Mouse (Mus musculus) ZHBTc4 (cell line): Measurements from ENCODE around the gene Il5ra.

ENCODE experiments used
- DNase-seq: peaks from one replicate; pipeline ENCODE4 v3.0.0-alpha.2; 2011; ENCODE audit warnings: low read depth, low spot score

Il5ra gene

DNA sequence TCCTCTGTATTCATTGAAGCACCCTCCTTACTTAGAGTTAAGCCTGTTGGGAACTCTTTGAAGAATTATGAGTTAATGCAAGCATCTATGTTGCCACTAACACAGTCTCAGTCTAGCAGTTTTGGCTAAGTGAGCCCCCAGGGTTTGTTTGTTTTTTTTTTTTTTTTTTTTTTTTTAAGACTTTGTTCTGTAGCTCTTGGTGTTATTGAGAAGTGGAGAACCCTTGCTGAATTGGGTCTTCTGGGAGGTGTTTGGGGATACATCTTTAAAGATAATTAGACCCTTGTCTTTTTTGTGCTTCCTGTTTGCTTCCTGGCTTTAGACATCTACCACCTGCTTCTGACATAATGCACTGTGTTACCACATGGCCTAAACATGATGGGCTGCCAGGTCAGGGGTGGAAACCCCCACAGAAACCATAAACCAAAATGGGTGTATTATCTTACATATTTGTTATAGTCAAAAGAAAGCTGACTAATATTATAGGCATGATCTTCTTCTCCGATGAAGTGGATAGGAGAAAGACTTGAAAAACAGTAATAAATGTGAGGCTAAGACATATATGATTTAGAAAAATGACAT lies 8.5 kb downstream of the Il5ra start:
- DNase-seq: no peak

DNA sequence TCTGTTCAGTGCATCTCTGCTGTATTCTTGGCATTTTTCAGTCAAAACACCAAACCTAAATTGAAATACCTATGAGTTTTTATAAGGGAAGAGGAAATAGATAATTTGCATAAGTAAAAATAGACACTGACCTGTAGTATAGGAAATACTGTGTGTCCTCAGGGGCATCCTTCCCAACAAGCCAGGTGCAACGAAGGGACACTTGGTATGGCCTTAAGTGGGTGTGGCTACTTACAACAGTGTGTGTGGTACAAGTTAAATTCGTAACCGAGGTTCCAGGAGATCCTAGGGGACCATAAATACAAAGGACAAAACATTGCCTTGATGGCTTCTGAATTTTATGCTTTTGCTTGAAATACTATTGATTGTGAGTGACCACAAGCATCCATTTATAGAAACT lies 10.6 kb downstream of the Il5ra start:
- DNase-seq: no peak

DNA sequence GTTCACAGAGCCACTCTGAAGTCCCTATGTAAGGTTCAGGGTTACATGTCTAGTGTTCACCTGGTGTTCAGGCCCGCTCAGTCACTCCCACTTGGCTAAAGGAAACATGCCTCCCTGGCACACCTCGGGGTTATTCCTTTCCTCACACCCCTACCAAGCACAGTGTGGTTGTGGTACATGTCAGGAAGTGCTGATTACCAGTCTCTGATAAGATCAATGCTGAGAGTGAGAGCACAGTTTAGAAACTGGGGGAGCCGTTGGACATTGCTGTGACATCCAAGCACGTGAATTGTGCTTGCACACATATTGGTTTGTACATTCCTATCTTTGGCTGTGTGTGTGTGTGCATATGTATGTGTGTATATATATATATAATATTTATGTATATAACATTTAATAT lies 16.3 kb downstream of the Il5ra start:
- no peak for DNase-seq

DNA sequence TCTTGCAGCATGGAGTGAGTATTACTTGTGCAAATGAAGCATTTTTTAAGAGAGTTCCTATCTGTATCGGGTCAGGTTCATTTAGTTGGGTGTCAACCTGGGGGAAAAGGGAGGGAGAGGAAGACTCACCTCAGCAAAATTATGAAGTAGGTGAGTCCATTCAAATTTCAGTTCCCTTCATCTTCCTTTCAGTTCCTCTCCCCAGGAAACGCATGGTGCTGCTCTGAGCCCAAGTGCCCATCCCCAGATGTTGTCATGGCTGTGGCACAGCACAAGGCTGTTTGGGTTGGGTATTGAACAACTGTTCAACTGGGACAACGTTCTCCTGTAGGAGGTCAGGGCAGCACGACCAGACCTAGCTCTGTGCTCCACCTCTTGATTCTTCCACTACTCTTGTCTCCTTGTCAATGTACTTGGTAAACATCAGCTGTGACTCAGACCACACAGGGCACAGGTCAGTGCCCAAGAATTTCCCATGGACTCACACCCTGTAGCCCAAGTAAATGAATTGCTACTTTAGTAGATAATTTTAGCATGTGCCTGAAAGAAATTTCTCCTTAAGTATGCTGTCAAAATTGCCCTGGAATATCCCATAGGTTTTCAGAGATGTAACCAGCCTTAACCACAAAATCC lies 19.0 kb downstream of the Il5ra start:
- DNase-seq: no peak

DNA sequence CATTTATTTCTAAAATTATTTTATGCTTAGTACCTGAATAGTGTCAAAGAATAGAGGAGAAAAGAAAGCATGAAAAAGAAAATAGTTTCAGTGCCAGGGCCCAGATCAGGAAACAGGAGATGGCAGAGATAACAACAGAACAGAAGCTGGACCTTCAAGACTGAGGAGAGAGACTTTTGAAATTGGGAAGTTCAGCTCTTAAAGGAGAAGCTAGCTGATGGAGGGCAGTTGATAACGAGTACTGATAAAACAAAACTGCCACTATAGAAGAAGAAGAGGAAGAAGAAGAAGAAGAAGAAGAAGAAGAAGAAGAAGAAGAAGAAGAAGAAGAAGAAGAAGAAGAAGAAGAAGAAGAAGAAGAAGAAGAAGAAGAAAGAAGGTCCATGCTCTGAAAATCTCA lies 21.1 kb downstream of the Il5ra start:
- DNase-seq: no peak

DNA sequence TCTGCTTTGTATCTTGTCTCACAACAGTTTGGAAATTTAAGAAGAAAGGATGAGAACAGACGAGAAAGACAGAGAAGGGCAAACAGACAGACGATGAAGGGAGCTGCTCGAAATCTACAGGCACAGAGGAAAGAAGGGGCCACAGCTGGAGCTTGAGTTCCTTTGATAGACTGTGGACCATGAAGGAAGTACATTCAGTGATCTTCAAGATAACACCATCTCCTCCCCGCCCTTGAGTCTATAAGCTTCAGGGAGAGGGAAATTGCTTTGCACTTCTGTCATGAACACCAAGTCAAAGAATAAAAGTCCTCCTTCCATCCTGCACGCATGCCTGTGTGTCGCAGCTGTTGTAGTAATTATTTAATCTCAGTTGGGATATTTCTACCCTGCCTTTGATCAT lies 22.8 kb downstream of the Il5ra start:
- DNase-seq: no peak

DNA sequence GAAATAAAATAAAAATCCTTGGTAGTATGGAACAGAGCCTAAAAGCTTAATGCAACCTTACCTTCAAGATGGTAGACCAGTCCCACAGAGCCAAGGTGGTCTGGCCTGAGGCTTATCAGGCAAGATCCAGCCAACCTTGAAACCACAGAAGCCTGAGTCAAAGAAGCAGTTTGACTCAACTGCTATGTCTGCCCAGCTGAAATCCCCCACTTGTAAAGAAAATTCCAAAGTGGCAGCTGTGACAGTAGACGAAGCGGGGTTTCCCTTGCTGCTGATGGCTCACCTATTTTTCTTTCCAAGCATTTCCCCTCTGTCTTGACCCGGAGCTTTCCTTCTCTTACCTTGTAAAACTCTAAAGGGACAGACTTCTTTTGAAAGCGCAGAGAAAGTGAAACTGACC lies 23.2 kb downstream of the Il5ra start:
- DNase-seq: no peak

DNA sequence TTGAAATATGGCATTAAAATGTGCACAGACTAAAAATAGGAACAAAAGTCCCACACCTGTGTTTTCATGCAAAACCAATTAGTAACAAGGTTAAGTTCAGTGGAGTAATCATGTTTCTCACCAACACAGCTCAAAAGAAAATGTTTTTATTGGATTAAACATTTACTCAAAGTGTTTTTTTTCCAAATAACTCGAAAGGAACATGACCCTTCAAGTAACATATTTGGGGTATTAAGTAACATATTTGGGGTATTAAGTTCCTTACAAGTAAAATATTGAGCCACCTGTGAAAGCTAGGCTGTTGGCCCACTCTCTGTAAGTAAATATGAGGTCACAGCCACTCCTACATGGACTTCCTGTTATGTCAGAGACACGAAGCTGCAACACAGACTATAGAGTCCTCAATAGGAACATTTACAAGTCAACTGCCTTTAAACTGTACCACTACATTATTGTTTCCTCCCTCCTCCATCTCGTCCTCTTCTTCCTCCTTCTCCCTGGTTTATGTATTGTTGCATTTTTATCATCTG lies 43.3 kb downstream of the Il5ra start:
- no peak for DNase-seq

DNA sequence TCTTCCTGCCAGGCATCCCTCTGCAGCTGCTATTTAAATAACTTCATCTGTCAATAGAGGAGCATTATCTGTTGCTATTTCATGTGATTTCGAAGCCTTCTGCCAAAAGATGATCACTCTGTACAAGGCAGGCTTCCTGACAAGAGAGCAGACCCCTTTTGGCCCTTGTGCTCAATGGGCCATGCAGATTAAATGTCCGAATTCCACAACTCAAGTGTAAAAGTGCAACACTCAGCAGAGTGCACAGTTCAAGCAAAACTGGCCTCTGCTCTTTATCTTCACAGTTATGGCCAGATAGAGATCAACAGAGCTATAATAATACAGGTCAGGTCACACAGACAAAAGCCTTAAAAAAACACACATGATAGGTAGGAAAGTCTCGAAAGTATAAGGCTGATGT lies 46.9 kb downstream of the Il5ra start:
- no peak for DNase-seq

DNA sequence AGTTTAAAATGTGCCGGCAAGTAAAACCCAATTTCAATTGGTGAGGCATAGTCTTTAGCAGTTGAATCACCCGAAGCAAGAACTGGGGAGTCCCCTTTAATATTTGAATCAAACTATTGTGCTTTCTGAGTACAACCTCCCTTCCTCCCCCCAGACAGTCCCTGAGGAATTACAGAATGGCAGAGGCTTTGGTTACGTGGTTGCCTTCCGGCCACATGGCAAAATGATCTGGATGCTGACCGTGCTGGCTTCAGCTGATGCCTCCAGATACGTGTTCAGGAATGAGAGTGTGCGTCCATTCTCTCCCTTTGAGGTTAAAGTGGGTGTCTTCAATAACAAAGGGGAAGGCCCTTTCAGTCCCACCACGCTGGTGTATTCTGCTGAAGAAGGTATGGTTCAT lies 73.3 kb downstream of the Il5ra start:
- no peak for DNase-seq

DNA sequence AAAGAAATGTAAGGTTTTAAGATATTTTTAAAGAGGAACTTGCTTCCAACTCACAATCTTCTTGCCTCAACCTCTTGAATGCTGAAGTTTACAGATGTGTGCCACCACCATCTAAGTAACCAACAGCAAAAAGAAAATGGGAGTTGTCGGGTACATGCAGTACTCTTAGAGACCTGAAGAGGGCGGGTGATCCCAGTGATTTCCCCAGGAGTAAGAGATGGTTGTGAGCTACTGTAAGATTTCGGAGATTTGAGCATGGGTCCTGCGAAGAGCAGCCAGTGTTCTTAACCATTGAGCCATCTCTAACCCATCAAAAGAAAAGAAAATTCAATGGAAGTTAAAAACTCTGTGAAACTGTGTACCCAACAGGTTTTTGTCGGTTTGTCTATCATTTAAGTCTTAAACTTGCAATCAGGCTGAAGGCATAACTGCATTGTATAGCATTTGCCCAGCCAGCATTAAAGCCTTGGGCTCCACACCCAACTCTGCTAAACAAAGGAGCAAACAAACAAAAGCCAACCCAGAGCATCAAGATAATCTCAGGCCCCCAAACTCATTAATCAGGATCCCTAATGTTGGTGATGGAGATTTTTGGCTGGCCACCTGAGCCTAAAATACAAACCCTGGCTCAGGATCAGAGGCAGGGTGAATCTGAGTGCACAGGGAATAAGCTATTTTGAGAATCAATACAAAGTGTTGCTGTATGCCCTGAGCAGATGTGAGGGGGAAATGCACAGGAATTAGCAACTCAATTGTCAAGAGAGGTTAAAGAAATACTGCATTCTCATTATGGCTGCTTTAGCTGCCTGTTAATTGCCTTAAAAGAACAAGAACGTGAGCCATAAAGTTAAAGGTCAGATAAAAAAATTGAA lies 84.8 kb downstream of the Il5ra start:
- DNase-seq: peak; percentile 76
